Mouse (Mus musculus) CH12.LX (cell line): Measurements from ENCODE around the gene Lin28b. TPM values are rescaled to one million over a fixed set of nuclear protein-coding genes. Genes with fewer than 3 reads are reported as not detected.
"Not testable (repeated sequence)": the region's sequence is repeated elsewhere in the genome, so short reads cannot be mapped to it uniquely, and the experiment has no call there.

Experiments
- DNase-seq: peaks from one replicate; pipeline ENCODE4 v3.0.0-alpha.2; 2013; ENCODE audit errors: extremely low read depth
- H3K27ac ChIP-seq: 2 replicates; pipeline ENCODE4 v1.5.1; 2012; ENCODE audit warnings: low read depth, mild to moderate bottlenecking, control low read depth, moderate library complexity; ENCODE audit not compliant: insufficient read depth
- H3K27me3 ChIP-seq: replicated peaks from 2 replicates; pipeline ENCODE3; 2012; ENCODE audit warnings: inconsistent platforms
- H3K36me3 ChIP-seq, 2 experiments: replicated peaks in 1 of 2; 2 replicates each; pipeline versions ENCODE3 to v1.6.1; 2012; ENCODE audit warnings: inconsistent platforms in 1 of 2, low read length in 1 of 2, mild to moderate bottlenecking in 1 of 2, mixed read lengths in 1 of 2, moderate library complexity in 1 of 2; ENCODE audit not compliant: control insufficient read depth in 1 of 2, insufficient read depth in 1 of 2
- H3K4me1 ChIP-seq, 2 experiments: 2 replicates each; pipeline ENCODE4 v1.6.1; 2012; ENCODE audit warnings: inconsistent platforms in 1 of 2, moderate library complexity in 1 of 2; ENCODE audit not compliant: insufficient read depth in 2 of 2, control insufficient read depth in 1 of 2
- H3K4me2 ChIP-seq: 2 replicates; pipeline ENCODE4 v1.6.1; 2012; ENCODE audit warnings: low read depth, mild to moderate bottlenecking, control low read depth; ENCODE audit not compliant: poor library complexity, insufficient read depth, severe bottlenecking
- H3K4me3 ChIP-seq, 3 experiments: fragments of 150-350 bp in 1 of 3; sonication (generic) in 1 of 3; replicated peaks in 1 of 3; 2 replicates each; pipeline versions ENCODE3 to v1.5.1; 2011 to 2012; ENCODE audit warnings: low read depth in 2 of 3, low read length in 2 of 3, mild to moderate bottlenecking in 2 of 3, moderate library complexity in 2 of 3, control low read depth in 1 of 3, improper control_type of control experiment in 1 of 3, inconsistent platforms in 1 of 3, mixed read lengths in 1 of 3; ENCODE audit not compliant: poor library complexity in 1 of 3
- H3K79me2 ChIP-seq: replicated peaks from 2 replicates; pipeline ENCODE4 v1.6.1; 2012; ENCODE audit warnings: mild to moderate bottlenecking, moderate library complexity; ENCODE audit not compliant: control insufficient read depth, poor library complexity, insufficient read depth, severe bottlenecking; ENCODE audit errors: extremely low read depth
- H3K9ac ChIP-seq: 2 replicates; pipeline ENCODE4 v1.6.1; 2012; ENCODE audit warnings: low read depth, mild to moderate bottlenecking, control low read depth, moderate library complexity; ENCODE audit not compliant: insufficient read depth
- H3K9me3 ChIP-seq: replicated peaks from 2 replicates; pipeline ENCODE3; 2012; ENCODE audit warnings: low read length, inconsistent platforms, mixed read lengths
- BHLHE40 ChIP-seq: IDR thresholded peaks from 2 replicates; pipeline ENCODE4 v1.6.1; 2011; ENCODE audit warnings: mild to moderate bottlenecking, low read depth, low read length, improper control_type of control experiment
- CTCF ChIP-seq, 2 experiments: IDR thresholded peaks in 1 of 2; conservative IDR thresholded peaks in 1 of 2; 2 replicates each; pipeline ENCODE4 v1.5.1; 2011 to 2012; ENCODE audit warnings: low read depth in 2 of 2, low read length in 2 of 2, improper control_type of control experiment in 1 of 2, inconsistent platforms in 1 of 2, mild to moderate bottlenecking in 1 of 2, moderate library complexity in 1 of 2
- JUN ChIP-seq: IDR thresholded peaks from 2 replicates; pipeline ENCODE4 v1.6.1; 2011; ENCODE audit warnings: low read depth, mild to moderate bottlenecking, low read length, improper control_type of control experiment, moderate library complexity; ENCODE audit not compliant: insufficient read depth
- MAFK ChIP-seq: IDR thresholded peaks from 2 replicates; pipeline ENCODE4 v1.6.1; 2011; ENCODE audit warnings: low read length, improper control_type of control experiment; ENCODE audit not compliant: insufficient replicate concordance
- MAZ ChIP-seq: IDR thresholded peaks from 2 replicates; pipeline ENCODE4 v1.6.1; 2012; ENCODE audit warnings: low read depth, mild to moderate bottlenecking, inconsistent platforms, low read length, improper control_type of control experiment, moderate library complexity
- MEF2A ChIP-seq: IDR thresholded peaks from 2 replicates; pipeline ENCODE4 v1.6.1; 2014; ENCODE audit warnings: low read depth, mild to moderate bottlenecking, inconsistent platforms, low read length, improper control_type of control experiment, borderline replicate concordance
- MYC ChIP-seq: IDR thresholded peaks from 2 replicates; pipeline ENCODE4 v1.6.1; 2011; ENCODE audit warnings: low read depth, mild to moderate bottlenecking, improper control_type of control experiment, low read length
- RAD21 ChIP-seq: IDR thresholded peaks from 2 replicates; pipeline ENCODE4 v1.6.1; 2011; ENCODE audit warnings: low read depth, mild to moderate bottlenecking, low read length, improper control_type of control experiment, moderate library complexity
- SMC3 ChIP-seq: IDR thresholded peaks from 2 replicates; pipeline ENCODE4 v1.6.1; 2011; ENCODE audit warnings: low read depth, low read length, improper control_type of control experiment
- ZC3H11A ChIP-seq: IDR thresholded peaks from 2 replicates; pipeline ENCODE4 v1.6.1; 2012; ENCODE audit warnings: low read depth, mild to moderate bottlenecking, inconsistent platforms, low read length, improper control_type of control experiment
- dilution Hi-C: fragments of 300-500 bp; cut with MboI; formaldehyde crosslinking; loops from 2 replicates; pipeline ENCODE4 v1.14.3; 2020; ENCODE audit warnings: low sequenced_read_pairs; ENCODE audit not compliant: extremely low pct_unique_long_range_greater_than_20kb, extremely low pct_ligation_motif_present
- in situ Hi-C: fragments of 300-500 bp; cut with MboI; formaldehyde crosslinking; loops from 3 replicates; pipeline ENCODE4 v1.14.3; 2019; ENCODE audit warnings: low sequenced_read_pairs, low pct_ligation_motif_present, low pct_unique_long_range_greater_than_20kb, mixed read lengths
- polyA plus RNA-seq: library from polyadenylated mRNA; unstranded; fragments of >175 nt; gene quantifications from 2 replicates; pipeline ENCODE4 v1.2.1, GENCODE M21; 2012; ENCODE audit warnings: low read depth; ENCODE audit not compliant: insufficient read length
- total RNA-seq, 2 experiments: library from RNA; depleted of rRNA; stranded (reverse); fragments of 300-350 nt in 1 of 2; fragments of >200 nt in 1 of 2; gene quantifications; 2 replicates each; pipeline ENCODE4 v1.2.3; 2012 to 2014

Gene Lin28b
- total and polyA plus RNA-seq, 3 experiments: 10.0 to 14.1 (median 11.6) TPM

DNA sequence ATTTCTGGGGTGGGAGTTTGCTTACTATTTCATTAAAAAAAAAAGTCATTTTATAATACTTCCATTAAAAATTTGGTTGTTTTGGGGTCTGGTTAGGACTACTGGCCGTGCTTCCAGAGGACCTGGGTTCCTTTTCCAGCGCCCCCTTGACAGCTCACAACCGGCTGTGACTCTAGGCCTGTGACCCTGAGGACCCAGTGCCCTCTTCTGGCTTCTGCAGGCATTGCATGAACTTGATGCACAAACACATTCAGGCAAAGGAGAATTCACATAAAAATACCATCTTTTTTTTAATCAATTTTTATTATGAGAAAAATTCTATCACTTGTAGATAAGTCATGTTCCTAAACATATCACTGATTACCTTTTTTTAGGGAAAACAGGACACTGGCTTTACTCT, 138.1 kb downstream of the Lin28b start:
- H3K36me3 ChIP-seq, in situ Hi-C loops, DNase-seq: not testable (repeated sequence)

DNA sequence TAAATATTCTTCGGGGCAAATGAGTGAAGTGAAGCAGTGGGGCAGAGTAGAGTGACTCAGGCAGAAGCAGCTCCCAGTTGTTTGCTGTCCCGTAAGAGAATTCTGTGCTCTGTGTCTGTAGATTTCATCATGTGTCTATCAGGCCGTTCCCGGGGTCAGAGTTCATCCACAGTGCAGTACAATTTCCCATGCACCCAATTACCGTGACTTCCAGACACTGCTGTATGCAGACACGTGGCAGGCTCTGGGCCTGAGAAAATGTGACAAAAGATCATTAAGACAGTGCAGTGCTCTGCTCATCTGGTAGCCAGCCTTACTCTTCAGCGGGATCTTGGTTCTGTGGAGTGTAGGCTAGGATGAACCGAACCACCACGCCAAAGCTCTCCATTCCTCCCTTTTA, 141.0 kb downstream of the Lin28b start:
- Histone ChIP-seq H3K4me2 (no peak overlapping the region), H3K9me3 (no peaks in the 10 kb centered on the region), H3K4me3 (no peak overlapping the region), H3K36me3 (no peaks in the 10 kb centered on the region), H3K79me2 (no peaks in the 10 kb centered on the region), H3K27me3 (no peaks in the 10 kb centered on the region), H3K27ac (no peak overlapping the region), H3K4me1 (no peaks in the 10 kb centered on the region)
- DNase-seq: no peak
- dilution Hi-C loops (no loop called here), in situ Hi-C loops (no loop called here)
- TF ChIP-seq BHLHE40: no peak
- TF ChIP-seq MYC: no peak
- no peak for TF ChIP-seq MAFK
- TF ChIP-seq JUN: no peak
- TF ChIP-seq SMC3: no peak
- no peak for TF ChIP-seq MAZ
- no peak for TF ChIP-seq MEF2A
- no peak for TF ChIP-seq ZC3H11A
- TF ChIP-seq, all 38 proteins: peak for 0
- no peak overlapping the region for H3K9ac ChIP-seq

More for the DNA sequence above, 138.1 kb downstream of the Lin28b start:
- H3K9ac ChIP-seq, H3K4me2 ChIP-seq, H3K9me3 ChIP-seq, H3K79me2 ChIP-seq: not testable (repeated sequence)
- TF ChIP-seq CTCF (conservative IDR thresholded peaks at IDR 0.05 in 1 of 2, IDR thresholded peaks at IDR 0.05 in 1 of 2; ENCODE audit: low read depth in 2 of 2, low read length in 2 of 2) (peak in 1 of 2 experiments; percentile 30; a peak in 2 of 4 replicates), RAD21 (peak; percentile 12)
- TF ChIP-seq, all 38 proteins: peak for 2; not testable (repeated sequence) for 36
- H3K4me3 ChIP-seq, dilution Hi-C loops, H3K4me1 ChIP-seq, H3K27me3 ChIP-seq, H3K27ac ChIP-seq: not testable (repeated sequence)

DNA sequence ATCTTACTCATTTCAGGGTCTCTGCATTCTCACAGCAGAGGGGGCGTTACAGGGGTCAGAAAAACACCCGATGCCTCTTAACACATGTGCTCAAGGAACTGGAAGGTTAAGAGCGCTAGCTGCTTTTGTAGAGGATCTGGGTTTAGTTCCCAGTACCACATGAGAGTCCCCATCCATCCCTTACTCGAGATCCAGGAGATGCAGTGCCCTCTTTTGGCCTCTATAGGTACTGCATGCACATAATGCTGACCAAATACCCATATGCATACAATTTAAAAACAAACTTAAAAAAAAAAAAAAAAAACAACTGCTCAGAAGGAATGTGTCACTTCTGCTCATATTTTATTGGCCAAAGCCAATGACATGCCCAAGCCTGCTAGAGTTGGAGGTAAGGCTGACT, 141.8 kb downstream of the Lin28b start:
- H3K9me3 ChIP-seq: no peaks in the 10 kb centered on the region
- DNase-seq: no peak
- H3K27me3 ChIP-seq: no peaks in the 10 kb centered on the region
- H3K36me3 ChIP-seq: no peaks in the 10 kb centered on the region
- in situ Hi-C loops (no loop called here), dilution Hi-C loops (no loop called here)
- H3K27ac ChIP-seq: no peak overlapping the region
- H3K4me2 ChIP-seq: no peak overlapping the region
- no peaks in the 10 kb centered on the region for H3K79me2 ChIP-seq
- H3K9ac ChIP-seq: no peak overlapping the region
- TF ChIP-seq CTCF (conservative IDR thresholded peaks at IDR 0.05 in 1 of 2, IDR thresholded peaks at IDR 0.05 in 1 of 2; ENCODE audit: low read depth in 2 of 2, low read length in 2 of 2) (peak in 1 of 2 experiments; percentile 27; a peak in 2 of 4 replicates), MAZ (no peak)
- no peaks in the 10 kb centered on the region for H3K4me1 ChIP-seq
- no peak overlapping the region for H3K4me3 ChIP-seq
